Mouse (Mus musculus) activated CD4-positive, CD25-positive, alpha-beta regulatory T cell, adult 9 weeks (primary cell): ENCODE results near the gene Siglecf. TPM values are rescaled to one million over a fixed set of nuclear protein-coding genes. Genes with fewer than 3 reads are reported as not detected.

Experiments used
- polyA plus RNA-seq: library from polyadenylated mRNA; unstranded; fragments of 100-300 nt; shearing (Covaris generic); gene quantifications from one replicate; pipeline ENCODE4 v1.2.1, GENCODE M21; 2017

Gene Siglecf
- polyA plus RNA-seq = not detected

DNA sequence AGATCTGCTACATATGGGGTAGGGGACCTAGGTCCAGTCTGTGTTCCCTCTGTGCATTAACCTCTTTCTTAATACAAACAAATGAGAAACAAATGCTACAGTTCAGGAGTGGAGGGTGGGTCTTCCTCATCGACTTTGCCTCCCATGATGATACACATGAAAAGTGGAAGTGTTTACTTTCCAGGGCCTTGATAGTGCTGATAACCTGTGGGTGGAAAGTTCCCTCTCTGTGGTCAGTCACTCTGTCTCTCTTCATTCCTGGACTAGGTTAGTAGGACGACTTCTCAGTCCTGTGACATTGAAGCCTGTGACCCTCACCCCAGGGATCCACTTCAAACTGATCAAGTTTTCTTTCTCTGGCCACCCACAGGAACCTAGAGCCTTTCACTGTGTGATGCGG, at the start of gene Siglecf:
Gene Siglecf, plus strand, starts transcription at position 188 of the 400 bp plus-strand sequence.

DNA sequence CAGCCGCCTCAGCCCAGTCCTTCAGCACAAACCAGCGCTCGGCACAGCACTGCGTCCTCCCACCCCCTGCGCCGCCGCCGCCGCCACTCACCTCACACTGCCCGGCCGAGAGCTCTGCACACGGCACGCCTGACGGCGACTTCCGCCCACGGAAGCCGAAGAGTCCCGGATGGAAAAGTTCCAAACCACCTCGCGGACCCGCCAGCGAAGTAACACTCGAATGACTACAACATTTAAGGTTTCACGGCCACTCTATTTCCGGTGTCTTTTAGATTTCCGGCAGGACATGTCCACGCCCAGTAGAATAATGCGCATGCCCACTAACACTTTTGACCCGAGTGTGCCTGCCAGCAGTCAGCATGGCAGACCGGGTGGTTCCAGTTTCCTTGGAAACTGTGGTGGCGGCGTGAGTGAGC, 38.1 kb upstream of the Siglecf start, which contains the start of gene Zfp715:
Gene Zfp715, minus strand, starts transcription at position 282 of the 416 bp plus-strand sequence.

DNA sequence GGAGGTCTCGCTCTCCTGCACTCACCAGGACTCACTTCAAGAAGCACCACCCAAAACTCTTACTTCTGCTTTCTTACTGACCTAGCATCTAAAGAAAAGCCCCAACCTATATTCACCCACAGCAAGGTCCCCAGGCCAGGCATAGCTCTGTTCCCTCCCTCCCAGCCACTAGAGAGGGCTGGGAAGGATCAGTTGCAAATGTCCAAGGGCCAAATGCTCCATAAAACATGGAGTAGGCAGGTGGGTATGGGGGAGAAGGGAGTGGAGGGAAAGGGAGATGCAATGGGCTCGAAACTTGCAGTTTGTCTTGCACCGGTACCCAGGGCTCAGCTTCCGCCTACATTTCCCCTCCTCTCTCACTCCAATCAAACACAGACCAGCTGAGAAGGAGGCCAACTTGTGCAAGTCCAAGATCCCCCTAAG, 57.0 kb downstream of the Siglecf start, which contains the start of gene Siglecg:
Gene Siglecg, plus strand, starts transcription at position 74 of the 423 bp plus-strand sequence.

Other genes starting within 250 kb of the Siglecf start
- gene Zfp936, start 237.1 kb upstream of the Siglecf start, polyA plus RNA-seq = not detected
- 24.8 TPM for gene Zfp715, start 38.0 kb upstream of the Siglecf start, polyA plus RNA-seq
- 0.31 TPM for gene Siglecg, start 56.9 kb downstream of the Siglecf start, polyA plus RNA-seq
- gene Lim2, start 76.3 kb downstream of the Siglecf start, polyA plus RNA-seq = not detected
- gene Nkg7, start 85.7 kb downstream of the Siglecf start, polyA plus RNA-seq = 186 TPM
- gene Cldnd2, start 89.4 kb downstream of the Siglecf start, polyA plus RNA-seq = not detected
- gene Etfb, start 92.7 kb downstream of the Siglecf start, polyA plus RNA-seq = 153 TPM
- not detected for gene Gm45233, start 92.8 kb downstream of the Siglecf start, polyA plus RNA-seq
- 3.5 TPM for gene Vsig10l, start 111.8 kb downstream of the Siglecf start, polyA plus RNA-seq
- not detected for gene Iglon5, start 138.7 kb downstream of the Siglecf start, polyA plus RNA-seq
- not detected for gene 4931406B18Rik, start 154.6 kb downstream of the Siglecf start, polyA plus RNA-seq
- gene Cd33, start 193.1 kb downstream of the Siglecf start, polyA plus RNA-seq = 0.29 TPM
- gene Zfp658, start 210.9 kb downstream of the Siglecf start, polyA plus RNA-seq = 5.5 TPM
- 13.9 TPM for gene Zfp719, start 228.3 kb downstream of the Siglecf start, polyA plus RNA-seq